Mouse (Mus musculus): Measurements from ENCODE around the gene Zc3h14. TPM values are rescaled to one million over a fixed set of nuclear protein-coding genes. Genes with fewer than 3 reads are reported as not detected.

Gene Zc3h14
- polyA plus RNA-seq, 1 experiment = 35.9 TPM

- no peak overlapping the region for H3K4me2 ChIP-seq (ENCODE audit: low read depth)
- no peaks in the 10 kb centered on the region for H3K27me3 ChIP-seq (ENCODE audit: control insufficient read depth, insufficient read depth, insufficient read length)
- no peak overlapping the region for H3K4me3 ChIP-seq
- H3ac ChIP-seq (ENCODE audit: control insufficient read depth, insufficient read length) = no peak overlapping the region
- TF ChIP-seq USF1 (IDR thresholded peaks at IDR 0.05; ENCODE audit: low read depth) (no peak), POLR2AphosphoS2 (IDR thresholded peaks at IDR 0.05; ENCODE audit: insufficient read length, low read depth) (no peak), POLR2A (IDR thresholded peaks at IDR 0.05; ENCODE audit: insufficient read length, low read depth) (no peak), TCF3 (IDR thresholded peaks at IDR 0.05; ENCODE audit: insufficient read length, low read depth) (no peak), CEBPB (IDR thresholded peaks at IDR 0.05; ENCODE audit: insufficient read depth, poor library complexity, severe bottlenecking) (no peak), MYOG (IDR thresholded peaks at IDR 0.05; ENCODE audit: control insufficient read depth in 1 of 3, insufficient read depth in 1 of 3, insufficient read length in 2 of 3, low read depth in 2 of 3) (no peak), E2F4 (IDR thresholded peaks at IDR 0.05; ENCODE audit: insufficient read depth) (no peak), TCF12 (IDR thresholded peaks at IDR 0.05; ENCODE audit: insufficient read depth, poor library complexity, severe bottlenecking) (no peak), REST (IDR thresholded peaks at IDR 0.05; ENCODE audit: insufficient read depth, insufficient read length) (no peak), MYOD1 (IDR thresholded peaks at IDR 0.05; ENCODE audit: control insufficient read depth in 1 of 3, insufficient read length in 2 of 3, low read depth in 2 of 3) (no peak), SRF (IDR thresholded peaks at IDR 0.05; ENCODE audit: control insufficient read depth, insufficient read length, low read depth) (no peak), MAX (IDR thresholded peaks at IDR 0.05; ENCODE audit: low read depth) (no peak)
- peaks cover 96% of the 10 kb centered on the region for H3K79me2 ChIP-seq (ENCODE audit: control insufficient read depth, insufficient read depth)
- no peaks in the 10 kb centered on the region for H3K36me3 ChIP-seq (ENCODE audit: control insufficient read depth, insufficient read depth)
These were observed 25.7 kb upstream of the Zc3h14 start for GRCm38 (mm10) chr12:98721030-98721429.

DNA sequence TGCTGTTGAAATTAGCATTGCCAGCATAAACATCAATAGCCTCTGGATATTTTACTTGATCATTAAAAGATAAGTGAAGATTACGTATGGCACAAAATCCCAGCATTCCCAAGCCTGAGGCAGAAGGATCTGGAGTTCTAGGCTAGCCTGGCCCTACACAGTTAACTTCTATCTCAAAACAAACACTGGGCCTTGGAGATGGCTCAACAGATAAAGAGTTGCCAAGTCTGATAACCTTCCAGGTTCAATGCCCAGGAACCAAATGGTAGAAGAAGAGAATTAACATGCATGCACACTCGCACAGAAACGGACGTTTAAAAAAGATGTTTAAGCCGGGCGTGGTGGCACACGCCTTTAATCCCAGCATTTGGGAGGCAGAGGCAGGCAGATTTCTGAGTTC, 22.5 kb upstream of the Zc3h14 start:
- Histone ChIP-seq H3K4me3 (no peak overlapping the region), H3ac (ENCODE audit: control insufficient read depth, insufficient read length) (no peak overlapping the region), H3K27me3 (ENCODE audit: control insufficient read depth, insufficient read depth, insufficient read length) (no peaks in the 10 kb centered on the region), H3K4me2 (ENCODE audit: low read depth) (no peak overlapping the region), H3K36me3 (ENCODE audit: control insufficient read depth, insufficient read depth) (peaks cover 5% of the 10 kb centered on the region), H3K79me2 (ENCODE audit: control insufficient read depth, insufficient read depth) (peaks cover 98% of the 10 kb centered on the region)
- no peak for TF ChIP-seq TCF12 (IDR thresholded peaks at IDR 0.05; ENCODE audit: insufficient read depth, poor library complexity, severe bottlenecking)
- no peak for TF ChIP-seq USF1 (IDR thresholded peaks at IDR 0.05; ENCODE audit: low read depth)
- TF ChIP-seq MAX (IDR thresholded peaks at IDR 0.05; ENCODE audit: low read depth) = no peak

DNA sequence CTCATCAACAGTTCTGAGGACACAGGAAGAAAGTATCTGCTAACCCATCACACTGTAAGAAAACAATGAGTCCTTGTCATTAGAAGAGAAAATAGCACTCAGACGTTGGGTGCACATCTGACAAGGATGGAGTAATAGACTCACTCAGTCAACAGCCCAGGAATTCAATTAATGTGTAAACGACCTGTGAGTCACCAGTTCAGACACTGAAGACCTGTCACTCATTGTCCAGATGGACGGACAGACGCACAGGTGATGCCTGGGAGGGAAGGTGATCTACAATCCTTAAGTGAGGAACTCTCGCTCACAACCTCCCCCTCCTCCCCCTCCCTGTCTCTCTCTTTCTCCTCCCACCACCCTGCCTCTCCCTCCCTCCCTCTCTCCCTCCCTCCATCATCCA, 21.8 kb upstream of the Zc3h14 start:
- Histone ChIP-seq H3K27me3 (ENCODE audit: control insufficient read depth, insufficient read depth, insufficient read length) (no peaks in the 10 kb centered on the region), H3ac (ENCODE audit: control insufficient read depth, insufficient read length) (no peak overlapping the region), H3K4me2 (ENCODE audit: low read depth) (no peak overlapping the region), H3K4me3 (no peak overlapping the region), H3K79me2 (ENCODE audit: control insufficient read depth, insufficient read depth) (peaks cover 98% of the 10 kb centered on the region), H3K36me3 (ENCODE audit: control insufficient read depth, insufficient read depth) (peaks cover 5% of the 10 kb centered on the region)
- no peak for TF ChIP-seq MAX (IDR thresholded peaks at IDR 0.05; ENCODE audit: low read depth)
- TF ChIP-seq USF1 (IDR thresholded peaks at IDR 0.05; ENCODE audit: low read depth) = no peak
- no peak for TF ChIP-seq MYOD1 (IDR thresholded peaks at IDR 0.05; ENCODE audit: control insufficient read depth in 1 of 3, insufficient read length in 2 of 3, low read depth in 2 of 3)

DNA sequence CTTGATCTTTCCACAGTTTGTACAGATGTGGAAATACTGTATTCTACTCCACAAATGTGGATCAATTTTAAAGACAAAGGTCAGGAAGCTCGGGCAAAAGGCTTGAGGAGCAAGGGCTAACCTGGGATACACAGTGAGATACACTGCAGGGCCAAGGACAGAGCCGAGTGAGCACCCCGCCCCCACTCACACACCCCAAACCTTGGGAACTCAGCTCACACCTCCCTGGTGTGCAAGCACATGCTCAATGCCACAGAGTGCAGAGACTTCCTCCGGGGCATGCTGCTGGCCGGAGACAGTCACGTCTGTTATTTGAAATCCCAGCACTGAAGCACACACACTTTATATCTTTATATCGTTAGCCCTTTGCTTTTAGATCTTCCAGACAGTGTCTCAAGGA, 20.7 kb upstream of the Zc3h14 start:
- Histone ChIP-seq H3K4me3 (no peak overlapping the region), H3ac (ENCODE audit: control insufficient read depth, insufficient read length) (no peak overlapping the region), H3K79me2 (ENCODE audit: control insufficient read depth, insufficient read depth) (peaks cover 99% of the 10 kb centered on the region), H3K27me3 (ENCODE audit: control insufficient read depth, insufficient read depth, insufficient read length) (no peaks in the 10 kb centered on the region), H3K36me3 (ENCODE audit: control insufficient read depth, insufficient read depth) (peaks cover 8% of the 10 kb centered on the region), H3K4me2 (ENCODE audit: low read depth) (no peak overlapping the region)
- no peak for TF ChIP-seq POLR2A (IDR thresholded peaks at IDR 0.05; ENCODE audit: insufficient read length, low read depth)
- TF ChIP-seq TCF3 (IDR thresholded peaks at IDR 0.05; ENCODE audit: insufficient read length, low read depth) = no peak
- TF ChIP-seq POLR2AphosphoS2 (IDR thresholded peaks at IDR 0.05; ENCODE audit: insufficient read length, low read depth) = no peak
- TF ChIP-seq USF1 (IDR thresholded peaks at IDR 0.05; ENCODE audit: low read depth) = no peak
- no peak for TF ChIP-seq MYOD1 (IDR thresholded peaks at IDR 0.05; ENCODE audit: control insufficient read depth in 1 of 3, insufficient read length in 2 of 3, low read depth in 2 of 3)
- TF ChIP-seq MYOG (IDR thresholded peaks at IDR 0.05; ENCODE audit: control insufficient read depth in 1 of 3, insufficient read depth in 1 of 3, insufficient read length in 2 of 3, low read depth in 2 of 3) = no peak
- no peak for TF ChIP-seq CEBPB (IDR thresholded peaks at IDR 0.05; ENCODE audit: insufficient read depth, poor library complexity, severe bottlenecking)
- TF ChIP-seq REST (IDR thresholded peaks at IDR 0.05; ENCODE audit: insufficient read depth, insufficient read length) = no peak

GRCm38 (mm10) chr12:98727186-98727585, 19.6 kb upstream of the Zc3h14 start:
- Histone ChIP-seq H3K4me3 (no peak overlapping the region), H3ac (ENCODE audit: control insufficient read depth, insufficient read length) (no peak overlapping the region), H3K36me3 (ENCODE audit: control insufficient read depth, insufficient read depth) (peaks cover 8% of the 10 kb centered on the region), H3K27me3 (ENCODE audit: control insufficient read depth, insufficient read depth, insufficient read length) (no peaks in the 10 kb centered on the region), H3K79me2 (ENCODE audit: control insufficient read depth, insufficient read depth) (peaks cover 99% of the 10 kb centered on the region), H3K4me2 (ENCODE audit: low read depth) (no peak overlapping the region)
- TF ChIP-seq REST (IDR thresholded peaks at IDR 0.05; ENCODE audit: insufficient read depth, insufficient read length) (no peak), MAX (IDR thresholded peaks at IDR 0.05; ENCODE audit: low read depth) (no peak), CEBPB (IDR thresholded peaks at IDR 0.05; ENCODE audit: insufficient read depth, poor library complexity, severe bottlenecking) (no peak), USF1 (IDR thresholded peaks at IDR 0.05; ENCODE audit: low read depth) (no peak), SRF (IDR thresholded peaks at IDR 0.05; ENCODE audit: control insufficient read depth, insufficient read length, low read depth) (no peak), POLR2AphosphoS2 (IDR thresholded peaks at IDR 0.05; ENCODE audit: insufficient read length, low read depth) (no peak), MYOG (IDR thresholded peaks at IDR 0.05; ENCODE audit: control insufficient read depth in 1 of 3, insufficient read depth in 1 of 3, insufficient read length in 2 of 3, low read depth in 2 of 3) (no peak), MYOD1 (IDR thresholded peaks at IDR 0.05; ENCODE audit: control insufficient read depth in 1 of 3, insufficient read length in 2 of 3, low read depth in 2 of 3) (no peak), E2F4 (IDR thresholded peaks at IDR 0.05; ENCODE audit: insufficient read depth) (no peak), TCF12 (IDR thresholded peaks at IDR 0.05; ENCODE audit: insufficient read depth, poor library complexity, severe bottlenecking) (no peak)

Data from myocyte (in vitro differentiated cells).